Mouse (Mus musculus): Measurements from ENCODE around the gene Txndc12.
A peak's percentile ranks its signal among the peaks of the same experiment; 100 is the strongest.

The Txndc12 gene

DNA sequence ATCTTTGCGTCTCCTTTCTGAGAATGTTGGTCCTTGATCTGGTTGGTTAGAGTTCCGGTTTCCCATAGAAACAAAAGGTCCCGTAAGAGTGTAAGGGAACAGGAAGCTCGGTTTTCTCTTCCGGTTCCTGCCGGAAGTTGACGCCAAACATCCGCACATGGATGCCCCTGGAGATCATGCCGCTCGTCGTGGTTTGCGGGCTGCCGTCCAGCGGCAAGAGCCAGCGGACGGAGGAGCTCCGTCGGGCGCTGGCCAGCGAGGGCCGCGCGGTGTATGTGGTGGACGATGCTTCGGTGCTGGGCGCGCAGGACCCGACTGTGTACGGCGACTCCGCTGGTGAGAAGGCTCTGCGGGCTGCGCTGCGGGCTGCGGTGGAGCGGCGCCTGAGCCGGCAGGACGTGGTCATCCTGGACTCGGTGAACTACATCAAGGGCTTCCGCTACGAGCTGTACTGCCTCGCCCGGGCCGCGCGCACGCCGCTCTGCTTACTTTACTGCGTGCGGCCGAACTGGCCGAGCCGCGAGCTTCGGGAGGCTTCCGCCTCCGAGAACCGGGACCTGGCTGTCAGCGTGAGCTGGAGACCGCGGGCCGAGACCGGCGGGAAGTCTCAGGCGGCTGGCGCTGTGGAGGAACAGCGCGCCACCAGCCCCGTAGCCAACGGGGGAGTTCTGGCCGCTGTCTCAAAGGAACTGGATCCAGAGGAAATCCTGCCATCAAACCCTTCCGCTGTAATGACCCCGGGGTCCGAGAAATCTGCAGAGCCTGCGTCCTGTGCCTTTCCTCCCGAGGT, 13.5 kb downstream of the Txndc12 start, which contains the start of gene Kti12:
Gene Kti12 (plus strand): TSS at position 71 of the 790 bp plus-strand sequence.
- DNase-seq (ENCODE audit: low spot score): peak; percentile 89

DNA sequence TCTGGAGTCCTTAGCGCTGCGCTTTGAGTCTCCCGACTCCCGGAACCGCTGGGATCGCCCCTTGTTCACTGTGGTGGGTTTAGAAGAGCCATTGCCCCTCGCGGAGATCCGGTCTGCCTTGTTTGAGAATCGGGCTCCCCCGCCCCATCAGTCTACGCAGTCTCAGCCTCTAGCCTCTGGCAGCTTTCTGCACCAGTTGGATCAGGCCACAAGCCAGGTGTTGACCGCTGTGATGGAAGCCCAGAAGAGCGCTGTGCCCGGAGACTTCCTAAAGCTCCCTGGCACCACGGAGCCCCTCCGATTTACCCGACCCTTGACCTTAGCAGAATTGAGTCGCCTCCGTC, 14.1 kb downstream of the Txndc12 start, which contains the start of gene A730015C16Rik:
Gene A730015C16Rik (minus strand): TSS at position 115 of the 344 bp plus-strand sequence.
- no peak for DNase-seq (ENCODE audit: low spot score)

DNA sequence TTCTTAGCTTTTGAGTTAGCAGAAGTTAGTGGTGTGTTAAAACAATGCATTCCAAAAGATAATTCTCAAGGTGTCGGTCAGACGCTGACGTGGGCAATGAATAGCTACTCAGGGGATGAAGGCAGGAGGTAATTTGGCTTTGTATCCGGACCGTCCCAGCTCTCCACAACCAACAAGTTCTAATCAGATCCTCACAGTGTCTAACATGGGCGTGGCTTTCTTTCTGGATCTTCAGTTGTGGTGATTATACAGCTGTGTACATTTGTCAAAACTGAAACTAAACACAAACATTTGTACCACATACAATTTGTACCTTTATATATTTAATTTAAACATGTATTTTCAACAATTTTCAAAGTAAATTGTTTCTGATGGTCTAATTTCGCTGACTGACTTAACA, 32.4 kb downstream of the Txndc12 start:
- no peak for DNase-seq (ENCODE audit: low spot score)

DNA sequence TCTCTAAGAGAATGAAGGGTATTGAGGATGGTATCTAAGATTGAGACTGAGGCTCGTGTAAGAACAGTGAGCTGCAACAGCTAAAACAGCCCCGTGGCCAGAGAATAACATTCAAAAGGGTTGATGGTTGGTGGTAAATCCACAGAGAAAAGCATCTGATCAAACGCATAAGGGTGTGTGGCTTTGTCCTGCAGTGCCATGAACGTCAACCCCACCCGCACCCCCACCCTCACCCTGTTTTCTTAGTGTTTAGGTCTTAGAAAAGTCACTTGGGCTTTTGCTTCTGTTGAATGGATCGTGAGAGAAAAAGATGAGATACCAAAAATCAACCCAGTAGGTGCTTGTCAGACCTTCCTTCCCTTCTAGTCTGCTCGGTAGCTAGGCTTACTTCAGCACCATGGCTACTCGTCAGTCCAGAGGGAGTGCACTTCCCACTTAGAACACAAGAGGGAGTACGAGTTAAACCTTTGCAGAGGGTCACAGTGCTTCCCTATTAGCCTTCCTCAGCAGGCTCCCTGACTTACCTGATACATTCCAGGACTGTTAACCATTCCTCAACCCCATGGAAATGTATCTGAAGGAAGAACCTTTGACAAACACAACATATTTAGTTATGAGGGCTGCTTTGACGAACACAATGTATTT, 35.5 kb downstream of the Txndc12 start:
- DNase-seq (ENCODE audit: low spot score): peak; percentile 95

GRCm38 (mm10) chr4:108873746-108874145, 39.3 kb downstream of the Txndc12 start:
- DNase-seq (ENCODE audit: low spot score): no peak

DNA sequence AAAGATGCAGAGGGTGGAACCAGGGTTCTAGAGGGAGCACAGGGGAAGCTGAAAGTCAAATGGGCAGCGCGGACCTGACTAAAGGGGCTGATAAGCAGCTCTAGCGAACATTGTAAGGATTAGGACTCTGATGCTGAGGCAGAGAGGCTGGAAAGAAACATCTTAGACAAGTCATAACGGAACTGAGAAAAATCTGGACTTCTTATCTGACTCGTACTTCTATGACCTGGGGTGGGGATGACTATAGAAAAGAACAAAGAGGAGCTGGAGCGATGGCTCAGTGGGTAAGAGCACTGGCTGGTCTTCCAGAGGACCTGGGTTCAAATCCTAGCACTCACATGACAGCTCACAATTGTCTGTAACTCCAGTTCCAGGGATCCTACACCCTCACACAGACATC, 43.5 kb downstream of the Txndc12 start:
- DNase-seq (ENCODE audit: low spot score): no peak

GRCm38 (mm10) chr4:108878963-108879822, 44.8 kb downstream of the Txndc12 start, which contains the start of gene Rab3b:
TSS of gene Rab3b (plus strand) at chr4:108879063.
- peak; percentile 87 for DNase-seq (ENCODE audit: low spot score)

DNA sequence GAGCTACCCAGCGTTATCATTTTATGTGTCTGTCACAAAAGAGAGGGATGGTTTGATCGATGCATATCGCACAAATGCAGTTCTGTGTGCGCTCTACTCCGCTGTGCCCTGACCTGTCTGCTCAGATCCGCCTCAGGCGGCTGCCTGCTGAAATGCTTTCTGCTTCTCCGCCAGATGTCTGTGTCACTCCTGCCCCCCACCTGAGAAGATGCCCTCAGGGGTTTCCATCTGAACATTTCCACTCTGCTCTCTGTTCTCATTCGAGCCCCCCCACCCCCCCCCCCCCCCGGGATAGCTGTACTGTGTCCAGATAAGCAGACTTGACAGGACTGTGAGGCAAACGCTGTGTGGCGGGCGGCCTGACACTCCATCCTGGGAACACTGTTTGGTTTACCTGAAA, 49.4 kb downstream of the Txndc12 start:
- DNase-seq (ENCODE audit: low spot score): peak; percentile 17

DNA sequence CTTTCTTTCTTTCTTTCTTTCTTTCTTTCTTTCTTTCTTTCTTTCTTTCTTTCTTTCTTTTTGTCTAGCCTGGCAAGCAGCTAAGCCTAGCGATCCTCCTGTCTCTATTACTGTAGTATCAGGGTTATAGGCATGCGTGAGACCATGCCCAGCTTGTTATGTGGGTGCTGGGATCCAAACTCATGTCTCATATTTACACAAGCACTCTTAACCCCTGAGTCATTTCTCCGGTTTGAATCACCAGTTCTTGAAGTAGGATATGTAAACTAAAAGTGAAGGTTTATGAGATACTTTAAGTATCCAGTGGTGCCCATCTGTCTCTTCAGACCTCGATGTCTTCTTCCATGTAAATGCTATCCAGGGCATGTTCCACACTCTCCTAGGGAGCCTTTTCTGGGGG, 53.1 kb downstream of the Txndc12 start:
- DNase-seq (ENCODE audit: low spot score): no peak

- DNase-seq (ENCODE audit: low spot score): no peak
Observed at GRCm38 (mm10) chr4:108890876-108891275, 56.5 kb downstream of the Txndc12 start.

DNA sequence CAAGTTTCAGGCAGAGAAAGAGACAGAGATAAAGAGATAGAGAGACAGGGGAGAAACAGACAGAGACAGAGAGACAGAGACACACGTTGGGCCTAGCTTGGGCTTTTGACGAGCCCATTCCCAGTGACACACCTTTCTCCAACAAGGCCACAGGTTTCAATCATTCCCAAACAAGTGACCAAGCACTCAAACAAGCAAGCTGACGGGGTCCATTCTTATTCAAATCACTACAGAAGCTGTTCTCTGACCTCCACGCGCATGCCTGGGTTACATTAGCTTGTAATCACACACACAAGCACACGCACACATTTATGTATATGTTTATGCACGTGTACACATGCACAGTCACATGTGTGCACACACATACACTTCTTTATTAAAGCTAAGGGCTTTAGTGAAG, 66.0 kb downstream of the Txndc12 start:
- DNase-seq (ENCODE audit: low spot score): no peak

DNA sequence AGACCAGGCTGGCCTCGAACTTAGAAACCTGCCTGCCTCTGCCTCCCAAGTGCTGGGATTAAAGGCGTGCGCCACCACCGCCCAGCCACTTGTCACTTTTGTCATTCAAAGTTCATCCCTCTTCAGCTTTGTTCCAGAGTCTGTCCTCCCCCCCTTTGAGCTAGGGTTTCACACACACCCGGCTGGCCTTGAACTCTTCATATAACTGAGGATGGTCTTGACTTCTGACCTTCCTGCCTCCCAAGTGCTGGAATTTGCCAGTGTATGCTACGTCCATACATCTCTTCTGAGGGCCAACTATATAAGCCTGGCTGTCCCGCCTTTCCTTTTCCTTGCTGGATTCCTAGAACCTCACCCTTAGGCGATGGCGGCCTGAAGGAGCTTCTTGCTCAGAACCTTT, 68.5 kb downstream of the Txndc12 start:
- no peak for DNase-seq (ENCODE audit: low spot score)

DNA sequence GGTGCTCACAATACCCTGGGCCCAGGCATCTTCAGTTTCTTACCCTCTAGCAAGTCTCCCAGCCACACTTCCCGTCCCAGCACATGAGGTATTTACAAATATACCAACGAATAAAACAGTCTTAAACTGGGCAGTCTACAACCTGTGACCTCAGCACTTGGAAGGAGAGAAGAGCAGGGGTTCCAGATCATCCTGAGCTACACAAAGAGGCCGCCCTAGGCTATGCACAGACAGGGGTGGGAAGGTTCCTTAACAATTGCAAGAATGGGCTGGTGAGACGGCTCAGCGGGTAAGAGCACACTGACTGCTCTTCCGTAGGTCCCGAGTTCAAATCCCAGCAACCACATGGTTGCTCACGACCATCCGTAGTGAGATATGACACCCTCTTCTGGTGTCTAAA, 68.9 kb downstream of the Txndc12 start:
- DNase-seq (ENCODE audit: low spot score): no peak

- no peak for DNase-seq (ENCODE audit: low spot score)
Observed at GRCm38 (mm10) chr4:108904076-108904475, 69.7 kb downstream of the Txndc12 start.

GRCm38 (mm10) chr4:108904790-108905189, 70.4 kb downstream of the Txndc12 start:
- DNase-seq (ENCODE audit: low spot score): no peak

- DNase-seq (ENCODE audit: low spot score): no peak
Observed at GRCm38 (mm10) chr4:108905859-108906258, 71.5 kb downstream of the Txndc12 start.

- no peak for DNase-seq (ENCODE audit: low spot score)
Observed at GRCm38 (mm10) chr4:108907475-108907874, 73.1 kb downstream of the Txndc12 start.

DNA sequence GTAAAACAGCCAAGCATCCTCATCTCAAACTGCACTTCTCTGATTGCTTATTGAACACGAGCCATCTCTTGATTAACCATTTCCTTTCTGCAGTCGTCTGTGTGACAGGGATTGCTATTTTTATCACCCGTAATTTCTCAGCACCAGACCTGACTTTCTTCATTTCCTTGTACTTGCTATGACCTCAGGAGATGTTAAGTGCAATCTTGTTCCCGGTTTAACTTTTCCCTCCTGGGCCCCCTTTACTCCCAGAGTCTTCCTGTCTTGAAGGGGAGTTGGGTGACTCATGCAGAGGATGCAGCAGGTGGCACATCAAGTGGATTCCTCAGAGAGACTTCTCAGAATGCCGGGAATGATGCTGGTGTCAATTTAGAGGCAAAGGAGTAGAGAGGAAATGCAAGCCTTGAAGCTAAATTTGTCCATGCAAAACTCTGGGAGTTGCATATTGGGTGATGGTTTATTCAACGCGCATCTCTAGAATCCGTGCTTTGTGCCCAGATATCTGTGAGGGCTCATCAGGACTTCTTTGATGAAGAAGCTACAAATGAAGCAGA, 75.5 kb downstream of the Txndc12 start:
- DNase-seq (ENCODE audit: low spot score): no peak

All from embryo, embryonic 10 days (tissue).